Mouse (Mus musculus) right cerebral cortex, postnatal 4 days (tissue): Measurements from ENCODE around the gene Rfx4.

Experiments used
- DNase-seq: peaks from one replicate; pipeline ENCODE4 v3.0.0-alpha.2; 2022

Rfx4 gene

DNA sequence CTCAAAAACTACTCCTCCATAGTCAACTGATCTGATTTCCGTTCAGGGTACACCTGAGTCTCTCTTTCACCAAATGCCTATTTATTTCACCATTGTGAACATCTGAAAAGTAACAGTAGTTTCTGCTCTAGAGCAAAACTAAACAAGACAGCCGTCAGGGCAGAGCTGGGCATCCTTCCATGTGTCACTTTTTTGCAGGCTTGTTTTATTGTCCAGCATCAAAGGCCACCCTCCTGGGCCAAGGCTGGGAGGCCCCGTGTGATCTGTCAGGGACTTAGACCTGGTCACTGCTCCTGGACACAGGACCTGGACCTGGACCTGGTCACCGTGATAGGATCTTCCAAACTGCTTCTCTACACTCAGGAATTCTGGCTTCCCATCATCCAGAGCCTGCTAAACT is 116.1 kb downstream of the Rfx4 start:
- DNase-seq, result no peak

GRCm38 (mm10) chr10:84879823-84880571 is 124.1 kb downstream of the Rfx4 start:
- DNase-seq, result no peak

GRCm38 (mm10) chr10:84882528-84882927 is 126.7 kb downstream of the Rfx4 start:
- no peak for DNase-seq

- no peak for DNase-seq
Observed at GRCm38 (mm10) chr10:84885341-84885884, 129.6 kb downstream of the Rfx4 start.

DNA sequence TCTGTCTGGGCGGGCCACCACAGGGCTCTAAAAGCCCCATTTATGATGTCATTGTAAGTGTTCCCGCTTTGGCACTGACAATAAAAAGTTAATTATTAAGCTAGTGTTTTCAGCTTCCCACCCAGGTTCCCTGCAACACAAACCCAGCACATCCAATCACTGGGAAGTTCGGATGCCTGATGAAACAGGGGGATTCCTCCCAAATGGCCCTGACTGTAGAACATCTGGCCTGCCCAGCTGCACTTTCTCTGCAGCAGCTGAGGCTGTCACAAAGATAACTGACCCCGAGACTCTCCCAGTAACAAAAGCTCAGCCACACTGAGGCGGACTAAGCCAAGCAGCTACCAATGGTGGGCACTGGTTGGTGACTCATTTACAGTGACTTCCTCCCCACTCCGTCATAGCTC is 130.4 kb downstream of the Rfx4 start:
- no peak for DNase-seq

DNA sequence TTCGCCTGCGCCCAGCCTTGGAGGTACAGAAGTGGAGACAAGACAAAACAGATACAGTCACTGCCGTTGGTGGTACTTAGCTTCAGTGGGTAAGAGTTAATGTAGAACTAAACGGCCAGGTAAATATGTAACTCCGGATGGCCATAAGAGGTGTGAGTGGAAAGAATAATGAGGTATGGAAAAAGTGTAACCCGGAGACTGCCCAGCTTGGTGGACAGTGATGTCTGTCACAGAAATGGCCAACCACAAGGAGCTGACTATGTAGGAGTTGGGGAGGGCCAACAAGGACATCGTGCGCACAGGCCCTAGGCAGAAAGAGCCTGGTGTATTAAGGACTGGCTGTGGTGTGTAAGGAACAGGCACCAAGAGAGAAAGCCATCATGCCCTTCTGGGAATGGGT is 130.9 kb downstream of the Rfx4 start:
- no peak for DNase-seq

- DNase-seq, result no peak
Observed at GRCm38 (mm10) chr10:84889096-84889846, 133.4 kb downstream of the Rfx4 start.

DNA sequence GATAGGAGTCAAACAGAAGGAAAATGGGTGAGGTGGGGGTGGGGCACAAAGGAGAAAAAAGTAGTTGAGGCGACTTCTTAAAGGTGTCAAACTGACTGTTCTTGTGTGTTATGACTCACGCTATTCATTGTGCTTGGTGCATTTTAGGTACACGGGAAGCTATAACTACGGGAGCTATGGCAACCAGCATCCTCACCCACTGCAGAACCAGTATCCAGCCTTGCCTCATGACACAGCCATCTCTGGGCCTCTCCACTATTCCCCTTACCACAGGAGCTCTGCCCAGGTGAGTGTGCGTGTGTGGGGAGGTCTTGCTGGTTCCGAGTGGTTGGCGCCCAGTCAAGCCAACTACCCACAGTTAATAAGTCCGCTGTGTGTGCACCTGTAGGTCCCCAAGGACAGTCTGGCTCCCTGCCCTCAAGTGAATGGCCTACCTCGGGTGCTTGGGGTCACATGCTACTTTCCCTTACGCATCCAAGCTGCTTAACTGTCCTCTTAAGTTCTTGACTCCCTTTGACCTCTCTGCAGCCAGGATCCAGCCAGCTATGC is 140.0 kb downstream of the Rfx4 start:
- no peak for DNase-seq

GRCm38 (mm10) chr10:84896941-84897930 is 141.4 kb downstream of the Rfx4 start:
- no peak for DNase-seq

DNA sequence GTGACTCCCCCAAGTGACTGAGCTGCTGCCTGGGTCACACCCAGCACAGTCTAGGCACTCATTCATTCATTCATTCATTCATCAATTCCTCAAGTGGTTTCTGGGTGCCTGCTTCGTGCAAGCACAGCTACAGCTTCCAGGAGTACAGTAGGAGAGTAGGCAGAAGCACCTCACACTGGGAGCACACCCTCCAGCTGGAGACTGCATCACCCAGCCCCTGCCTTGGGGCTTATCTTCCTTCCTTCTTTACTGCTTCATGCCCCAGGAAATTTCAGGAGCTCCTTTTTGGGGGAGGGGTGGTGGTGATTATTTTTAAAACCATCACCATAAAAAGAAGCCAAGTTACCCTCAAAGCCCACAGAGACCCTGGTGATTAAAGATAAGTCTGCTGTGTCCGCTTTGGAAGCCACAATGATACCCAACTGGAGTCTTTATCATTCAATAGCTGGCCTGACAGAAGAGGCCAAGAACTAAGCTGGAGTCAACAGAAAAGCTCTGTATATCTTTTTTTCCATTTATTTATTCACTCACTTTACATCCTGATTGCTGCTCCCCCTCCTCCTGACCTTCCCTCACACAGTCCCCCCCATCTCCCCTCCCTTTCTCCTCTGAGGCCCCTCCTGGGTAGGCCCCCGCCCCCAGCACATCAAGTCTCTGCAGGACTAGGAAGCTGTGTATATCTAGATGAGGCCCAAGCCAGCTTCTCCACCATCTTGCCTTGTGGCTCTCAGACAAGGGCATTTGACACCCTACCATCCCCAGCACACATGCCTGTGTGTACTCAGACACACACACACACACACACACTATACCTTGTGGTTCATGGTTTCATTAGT is 142.5 kb downstream of the Rfx4 start:
- no peak for DNase-seq

GRCm38 (mm10) chr10:84901676-84902075 is 145.8 kb downstream of the Rfx4 start:
- DNase-seq, result no peak

DNA sequence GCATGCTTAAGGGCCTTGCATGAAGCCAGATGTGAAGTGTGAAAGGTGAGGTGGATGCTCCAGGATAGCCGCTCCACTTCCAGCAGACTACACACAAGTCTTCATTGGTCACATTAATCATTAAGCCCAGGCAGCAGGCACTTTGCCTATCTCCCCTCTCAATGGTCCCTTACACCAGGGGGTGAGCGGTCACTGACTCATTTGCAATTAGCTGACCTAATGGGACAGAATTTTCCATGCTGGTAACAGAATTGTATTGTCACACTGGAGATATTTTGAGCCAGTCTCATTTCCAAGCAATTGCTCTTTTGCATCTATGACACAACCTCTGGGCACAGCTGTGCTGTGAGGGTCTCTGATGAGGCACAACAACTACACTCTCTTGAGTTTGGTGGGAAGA is 146.4 kb downstream of the Rfx4 start:
- no peak for DNase-seq

- peak; percentile 55 for DNase-seq
Observed at GRCm38 (mm10) chr10:84903307-84903706, 147.4 kb downstream of the Rfx4 start.

- DNase-seq, result no peak
Observed at GRCm38 (mm10) chr10:84903742-84904141, 147.9 kb downstream of the Rfx4 start.

GRCm38 (mm10) chr10:84906895-84907294 is 151.0 kb downstream of the Rfx4 start:
- no peak for DNase-seq

DNA sequence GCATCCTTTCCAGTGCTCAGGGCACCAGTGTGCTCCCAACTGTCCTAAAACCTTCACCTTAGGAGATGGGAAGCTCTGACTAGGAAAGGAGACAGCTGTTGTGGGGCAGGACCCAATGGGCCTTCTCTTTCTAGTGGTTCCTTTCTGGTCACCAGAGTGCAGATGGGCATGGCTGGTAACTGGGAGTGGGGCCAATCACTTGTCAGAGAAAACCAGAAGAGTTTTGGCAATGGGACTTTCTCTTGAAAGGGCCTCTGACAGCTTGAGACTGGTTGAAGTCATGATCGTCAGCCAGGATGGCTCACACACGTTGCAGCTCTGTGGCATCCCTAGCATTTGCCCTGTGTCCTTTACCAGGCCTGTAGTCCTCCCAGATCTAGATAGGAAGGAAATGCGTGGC is 152.1 kb downstream of the Rfx4 start:
- DNase-seq, result no peak

GRCm38 (mm10) chr10:84908471-84908870 is 152.6 kb downstream of the Rfx4 start:
- DNase-seq, result no peak

GRCm38 (mm10) chr10:84909021-84909801 is 153.3 kb downstream of the Rfx4 start:
- DNase-seq, result no peak

DNA sequence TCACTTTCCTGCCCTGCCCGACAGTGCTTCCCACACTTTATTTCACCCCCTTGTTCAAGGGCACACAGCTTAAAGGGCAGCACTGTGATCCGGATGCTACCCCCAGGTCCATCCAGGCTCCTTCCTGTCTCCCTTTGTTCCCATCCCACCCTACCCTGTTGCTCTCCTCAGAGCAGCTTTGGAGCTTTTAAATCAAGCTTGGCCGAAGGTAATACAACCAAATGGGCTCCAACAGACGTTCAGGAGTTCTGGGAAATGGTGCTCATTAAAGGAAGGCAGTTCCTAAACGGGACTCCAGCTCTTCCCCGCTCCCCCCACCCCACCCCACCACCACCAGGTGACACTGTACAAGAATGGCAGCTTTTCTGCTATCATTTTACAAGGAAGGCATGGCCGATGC is 154.3 kb downstream of the Rfx4 start:
- DNase-seq, result no peak

GRCm38 (mm10) chr10:84910758-84911384 is 155.0 kb downstream of the Rfx4 start:
- DNase-seq, result no peak
